Mouse (Mus musculus) liver, embryonic 13.5 days (tissue): ENCODE data around the gene Ndufs2. TPM values are rescaled to one million over a fixed set of nuclear protein-coding genes. Genes with fewer than 3 reads are reported as not detected.
A peak's percentile ranks its signal among the peaks of the same experiment; 100 is the strongest.

ENCODE experiments used
- ATAC-seq: fragments of 200-750 bp; cut with Nextera tagmentation; 2 replicates; pipeline ENCODE4 v1.8.0; 2017; ENCODE audit warnings: low read depth, mild to moderate bottlenecking, moderate number of reproducible peaks, moderate library complexity
- DNase-seq: peaks from one replicate; pipeline ENCODE4 v3.0.0; 2022
- H3K27ac ChIP-seq: fragments of 300-500 bp; sonication (generic); 2 replicates; pipeline ENCODE4 v1.5.1; 2015; ENCODE audit warnings: moderate library complexity, mild to moderate bottlenecking, inconsistent platforms
- H3K27me3 ChIP-seq: fragments of 300-500 bp; sonication (generic); 2 replicates; pipeline ENCODE4 v1.6.1; 2015; ENCODE audit warnings: mild to moderate bottlenecking, inconsistent platforms
- H3K36me3 ChIP-seq: fragments of 300-500 bp; sonication (generic); 2 replicates; pipeline ENCODE4 v1.6.1; 2015; ENCODE audit warnings: mild to moderate bottlenecking, inconsistent platforms
- H3K4me1 ChIP-seq: fragments of 300-500 bp; sonication (generic); replicated peaks from 2 replicates; pipeline ENCODE4 v1.6.1; 2015; ENCODE audit warnings: inconsistent platforms
- H3K4me2 ChIP-seq: fragments of 300-500 bp; sonication (generic); 2 replicates; pipeline ENCODE4 v1.6.1; 2015; ENCODE audit warnings: inconsistent platforms, mild to moderate bottlenecking, moderate library complexity
- H3K4me3 ChIP-seq: fragments of 300-500 bp; sonication (generic); replicated peaks from 2 replicates; pipeline ENCODE4 v1.5.1; 2015; ENCODE audit warnings: mild to moderate bottlenecking, inconsistent platforms
- H3K9ac ChIP-seq: fragments of 300-500 bp; sonication (generic); 2 replicates; pipeline ENCODE4 v1.6.1; 2015; ENCODE audit warnings: mild to moderate bottlenecking, inconsistent platforms
- H3K9me3 ChIP-seq: fragments of 300-500 bp; sonication (generic); replicated peaks from 2 replicates; pipeline ENCODE4 v1.6.1; 2016; ENCODE audit warnings: inconsistent platforms
- WGBS: fragments of 180-500 bp; shearing (Covaris S2); methylation state at CpG from one replicate; pipeline ENCODE4 v1.1.7; 2015; ENCODE audit not compliant: insufficient replicate concordance; 5-methylcytosine and 5-hydroxymethylcytosine counted together
- polyA plus RNA-seq: library from polyadenylated mRNA; unstranded; fragments of >200 nt; fragmentation: Nextera tagmentation; extraction: Ambion mirVana; gene quantifications from 2 replicates; pipeline ENCODE4 v1.2.1, GENCODE M21; 2015

The Ndufs2 gene
- polyA plus RNA-seq, 1 experiment from 2014 or later = 152 TPM

GRCm38 (mm10) chr1:171285096-171285892 lies 34.1 kb upstream of the Ndufs2 start:
- Histone ChIP-seq H3K36me3 (peaks cover 61% of the 10 kb centered on the region), H3K27ac (peak overlapping the region; percentile 30), H3K4me3 (0 out of 2 replicates have a peak overlapping the region, but pooled peaks have one; percentile 4), H3K4me1 (peaks cover 65% of the 10 kb centered on the region), H3K4me2 (0 out of 2 replicates have a peak overlapping the region, but pooled peaks have one; percentile 6), H3K9ac (peak overlapping the region; percentile 22; the same call in 1 of the 2 replicates), H3K27me3 (no peaks in the 10 kb centered on the region), H3K9me3 (no peaks in the 10 kb centered on the region)
- no peak for DNase-seq
- no peak for ATAC-seq
- 77% methylated on average over 20 of the region's 20 CpGs for WGBS

- Histone ChIP-seq H3K4me1 (peaks cover 71% of the 10 kb centered on the region), H3K36me3 (peaks cover 58% of the 10 kb centered on the region), H3K9me3 (no peaks in the 10 kb centered on the region), H3K27me3 (no peaks in the 10 kb centered on the region), H3K27ac (no peak overlapping the region), H3K4me2 (no peak overlapping the region), H3K9ac (0 out of 2 replicates have a peak overlapping the region, but pooled peaks have one; percentile 22), H3K4me3 (no peak overlapping the region)
- DNase-seq = no peak
- 90% methylated on average over 15 of the region's 15 CpGs for WGBS
- ATAC-seq = no peak
Measured at GRCm38 (mm10) chr1:171284491-171284890, 33.3 kb upstream of the Ndufs2 start.

DNA sequence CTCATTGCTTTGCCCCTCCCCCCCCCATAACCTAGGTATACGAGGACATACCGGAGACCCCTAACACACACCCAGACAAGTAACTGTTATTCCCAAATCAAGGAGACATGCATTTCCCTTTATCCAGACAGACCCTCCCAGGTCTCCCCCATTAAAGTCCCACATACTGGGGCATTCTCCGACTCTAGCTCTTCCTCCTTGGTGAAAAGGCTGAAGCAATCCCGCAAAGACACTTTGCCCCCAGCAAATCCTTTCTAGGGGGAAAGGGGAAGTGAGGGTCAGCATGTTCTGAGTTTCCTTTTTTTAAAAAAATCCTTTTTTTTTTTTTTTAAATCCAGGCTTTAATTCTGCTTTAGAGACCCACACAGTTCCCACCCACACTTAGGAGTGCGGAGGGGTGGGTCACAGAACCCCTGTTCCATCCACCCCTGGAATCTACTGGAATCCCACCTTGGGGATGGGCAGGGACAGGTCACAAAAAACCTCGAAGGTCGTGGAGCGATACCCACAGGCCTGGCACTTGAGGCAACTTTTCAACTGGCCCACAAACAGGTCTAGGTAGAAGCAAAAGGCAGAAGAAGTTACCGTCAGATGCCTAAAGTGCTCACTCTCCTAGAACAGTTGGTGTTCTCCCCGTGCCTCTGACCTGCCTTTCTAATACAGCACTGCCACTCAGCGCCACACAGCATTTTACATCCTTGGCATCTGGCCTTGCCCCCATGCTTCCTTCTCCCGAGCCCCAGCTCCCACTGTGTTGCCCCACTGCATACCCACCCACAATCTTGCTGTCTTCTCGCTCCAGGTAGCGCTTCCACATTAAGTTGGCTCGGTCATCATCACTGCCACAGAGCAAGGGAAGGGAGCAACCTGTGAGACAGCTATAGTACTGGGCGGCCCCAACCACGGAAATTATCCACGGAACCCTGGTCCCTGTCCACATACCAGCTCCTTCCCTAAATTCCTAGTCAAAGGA lies 32.3 kb upstream of the Ndufs2 start:
- no peak for DNase-seq
- peak overlapping the region; percentile 90 for H3K4me2 ChIP-seq
- ATAC-seq = no peak
- 82% methylated on average over 18 of the region's 18 CpGs for WGBS
- no peaks in the 10 kb centered on the region for H3K9me3 ChIP-seq
- peak overlapping the region; percentile 90; the same call in 1 of the 2 replicates for H3K4me3 ChIP-seq
- H3K4me1 ChIP-seq = peaks cover 74% of the 10 kb centered on the region
- H3K9ac ChIP-seq = 0 out of 2 replicates have a peak overlapping the region, but pooled peaks have one; percentile 99
- H3K27ac ChIP-seq = peak overlapping the region; percentile 100
- H3K27me3 ChIP-seq = no peaks in the 10 kb centered on the region
- H3K36me3 ChIP-seq = peaks cover 58% of the 10 kb centered on the region

- DNase-seq = no peak
- 65% methylated on average over 18 of the region's 18 CpGs for WGBS
- Histone ChIP-seq H3K27ac (peak overlapping the region; percentile 100), H3K27me3 (no peaks in the 10 kb centered on the region), H3K9ac (peak overlapping the region; percentile 99), H3K9me3 (no peaks in the 10 kb centered on the region), H3K4me1 (peaks cover 79% of the 10 kb centered on the region), H3K36me3 (peaks cover 68% of the 10 kb centered on the region), H3K4me2 (peak overlapping the region; percentile 90), H3K4me3 (peak overlapping the region; percentile 90)
- ATAC-seq = no peak
Measured at GRCm38 (mm10) chr1:171282086-171282805, 31.1 kb upstream of the Ndufs2 start.

- peak overlapping the region; percentile 90 for H3K4me2 ChIP-seq
- H3K27me3 ChIP-seq = no peaks in the 10 kb centered on the region
- under 1% methylated on average over 10 of the region's 10 CpGs for WGBS
- no peaks in the 10 kb centered on the region for H3K9me3 ChIP-seq
- ATAC-seq (peak; percentile 16), DNase-seq (peak; percentile 78)
- H3K4me1 ChIP-seq = peaks cover 79% of the 10 kb centered on the region
- peak overlapping the region; percentile 100 for H3K27ac ChIP-seq
- peak overlapping the region; percentile 90 for H3K4me3 ChIP-seq
- peak overlapping the region; percentile 99 for H3K9ac ChIP-seq
- peaks cover 76% of the 10 kb centered on the region for H3K36me3 ChIP-seq
Measured at GRCm38 (mm10) chr1:171281528-171281923, 30.3 kb upstream of the Ndufs2 start.

DNA sequence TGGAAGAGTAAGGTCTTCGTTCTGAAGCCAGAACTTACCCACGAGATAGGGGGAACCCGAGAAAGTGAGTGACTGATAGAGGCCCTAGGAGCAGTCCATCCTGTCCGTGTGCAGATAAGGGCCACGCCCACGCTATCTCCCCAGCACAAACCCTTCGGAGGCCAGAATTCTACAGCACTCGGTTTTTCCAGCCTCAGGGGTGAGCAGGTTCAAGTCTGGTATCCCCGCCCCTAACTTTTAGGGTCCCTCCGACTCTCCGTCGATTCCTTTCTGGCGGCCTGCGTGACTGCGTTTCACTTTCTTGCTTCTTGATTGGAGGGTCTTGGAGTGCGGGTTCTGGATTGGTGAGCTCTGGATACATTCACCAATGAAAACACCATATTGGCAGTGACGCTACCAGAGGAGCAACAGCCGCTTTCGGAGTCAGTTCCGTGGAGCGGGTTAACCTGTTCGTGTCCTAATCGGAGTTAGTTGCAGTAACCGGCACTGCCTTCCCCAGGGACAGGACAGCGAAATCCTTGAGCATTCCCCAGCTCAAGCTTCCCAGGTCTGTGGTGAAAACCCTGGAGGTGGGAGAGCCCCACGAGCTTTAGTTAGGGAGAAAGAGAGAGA lies 29.8 kb upstream of the Ndufs2 start, which contains the start of gene Ppox:
TSS of gene Ppox (minus strand) at position 271 of the 612 bp plus-strand sequence.
- no peaks in the 10 kb centered on the region for H3K9me3 ChIP-seq
- peak within 1 kb of the TSS; percentile 90 for H3K4me3 ChIP-seq
- peak within 1 kb of the TSS; percentile 100 for H3K27ac ChIP-seq
- H3K4me2 ChIP-seq = peak within 1 kb of the TSS; percentile 90
- H3K9ac ChIP-seq = peak within 1 kb of the TSS; percentile 99
- no peaks in the 10 kb centered on the region for H3K27me3 ChIP-seq
- H3K4me1 ChIP-seq = peaks cover 78% of the 10 kb centered on the region
- H3K36me3 ChIP-seq = peaks cover 76% of the 10 kb centered on the region
- ATAC-seq (peak; percentile 95), DNase-seq (peak; percentile 95)
- WGBS = under 1% methylated on average over 26 of the region's 26 CpGs

DNA sequence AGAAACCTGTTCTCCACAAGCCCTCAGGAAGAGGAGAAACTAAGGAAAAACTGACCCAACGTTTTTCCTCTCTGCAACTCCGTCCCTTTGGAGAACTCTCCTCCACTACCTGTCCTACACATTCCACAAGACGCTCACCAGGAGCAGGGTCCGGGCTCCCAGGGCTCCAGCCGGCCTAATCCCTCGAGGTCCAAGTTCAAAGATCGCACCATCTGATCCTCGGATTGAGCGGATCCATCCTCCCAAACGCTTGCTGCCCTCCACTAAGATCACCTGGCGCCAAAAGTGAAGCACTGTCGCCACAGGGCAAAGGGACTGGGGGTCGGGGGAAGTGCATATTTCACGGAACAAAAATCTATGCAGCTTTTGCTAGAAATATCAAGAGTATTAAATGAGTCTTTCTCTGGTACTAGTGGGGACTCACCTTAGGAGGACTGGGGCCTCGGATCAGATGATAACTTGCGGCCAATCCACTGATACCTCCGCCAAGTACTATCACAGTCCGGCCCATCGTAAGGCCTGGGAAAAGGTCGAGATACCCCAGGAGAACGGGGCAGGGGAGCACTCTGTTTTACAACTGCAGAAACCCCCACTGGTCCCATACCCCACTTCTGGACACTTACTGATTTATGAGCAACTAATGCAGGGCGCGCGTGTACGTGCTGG lies 29.2 kb upstream of the Ndufs2 start:
- Histone ChIP-seq H3K4me1 (peaks cover 72% of the 10 kb centered on the region), H3K9ac (peak overlapping the region; percentile 99), H3K36me3 (peaks cover 77% of the 10 kb centered on the region), H3K27me3 (no peaks in the 10 kb centered on the region), H3K9me3 (no peaks in the 10 kb centered on the region), H3K27ac (peak overlapping the region; percentile 100), H3K4me3 (peak overlapping the region; percentile 90), H3K4me2 (peak overlapping the region; percentile 90)
- no peak for DNase-seq
- WGBS = 1% methylated on average over 25 of the region's 25 CpGs
- peak; percentile 55 for ATAC-seq

- Histone ChIP-seq H3K36me3 (peaks cover 78% of the 10 kb centered on the region), H3K27ac (peak overlapping the region; percentile 100)
Measured at GRCm38 (mm10) chr1:171279721-171280120, 28.5 kb upstream of the Ndufs2 start.

DNA sequence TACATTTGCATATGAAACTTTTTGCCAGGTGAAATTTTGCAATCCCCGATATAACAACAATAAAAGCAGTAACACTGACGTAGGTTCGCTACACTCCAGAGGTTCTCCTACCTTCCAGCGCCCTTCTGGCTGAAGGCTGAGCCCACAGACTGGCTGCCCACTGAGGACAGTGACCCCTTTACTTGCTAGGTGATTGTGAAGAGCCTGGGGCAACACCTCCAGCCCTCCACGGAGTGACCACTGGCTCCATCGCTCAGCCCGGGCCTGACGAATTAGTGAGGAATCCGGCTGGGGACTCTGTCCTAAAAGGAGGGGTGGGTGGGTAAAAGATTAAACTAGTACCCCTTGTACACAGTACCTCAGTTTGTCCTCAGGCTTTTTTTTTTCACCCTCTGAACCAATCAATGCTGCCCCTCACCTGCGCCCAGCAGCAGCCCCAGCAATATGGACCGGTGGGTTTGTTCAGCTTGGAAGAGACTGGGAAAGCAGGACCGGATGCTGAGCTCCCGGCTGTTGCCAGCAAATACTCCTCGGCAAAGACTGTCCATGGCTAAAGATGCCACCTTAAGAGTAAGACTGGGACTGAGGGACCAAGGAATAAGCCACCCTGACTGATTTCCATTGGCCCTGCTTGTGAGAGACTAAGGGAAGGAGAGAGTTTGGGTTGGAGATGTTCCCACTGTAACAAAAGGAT lies 28.0 kb upstream of the Ndufs2 start:
- H3K4me1 ChIP-seq = peaks cover 67% of the 10 kb centered on the region
- no peaks in the 10 kb centered on the region for H3K27me3 ChIP-seq
- peak overlapping the region; percentile 90 for H3K4me2 ChIP-seq
- ATAC-seq (no peak), DNase-seq (no peak)
- peaks cover 78% of the 10 kb centered on the region for H3K36me3 ChIP-seq
- peak overlapping the region; percentile 99 for H3K9ac ChIP-seq
- peak overlapping the region; percentile 100 for H3K27ac ChIP-seq
- H3K4me3 ChIP-seq = peak overlapping the region; percentile 90
- H3K9me3 ChIP-seq = no peaks in the 10 kb centered on the region
- 82% methylated on average over 14 of the region's 14 CpGs for WGBS

More at GRCm38 (mm10) chr1:171279721-171280120, 28.5 kb upstream of the Ndufs2 start:
- no peaks in the 10 kb centered on the region for H3K27me3 ChIP-seq
- DNase-seq (no peak), ATAC-seq (no peak)
- 41% methylated on average over 5 of the region's 5 CpGs for WGBS
- H3K4me3 ChIP-seq = peak overlapping the region; percentile 90
- H3K4me2 ChIP-seq = peak overlapping the region; percentile 90
- peak overlapping the region; percentile 99 for H3K9ac ChIP-seq
- no peaks in the 10 kb centered on the region for H3K9me3 ChIP-seq
- H3K4me1 ChIP-seq = peaks cover 66% of the 10 kb centered on the region
